Mouse (Mus musculus) kidney, adult 8-10 months (tissue): ENCODE data around the gene Fam136a.

Source experiments
- DNase-seq, 2 experiments: peaks; one replicate each; pipeline ENCODE4 v3.0.0; 2022

Gene Fam136a

GRCm38 (mm10) chr6:86398986-86399385 lies 33.5 kb downstream of the Fam136a start:
- DNase-seq: no peak

GRCm38 (mm10) chr6:86399995-86400394 lies 34.5 kb downstream of the Fam136a start:
- no peak for DNase-seq

- peak; percentile 86 to 92 for DNase-seq
Measured at GRCm38 (mm10) chr6:86400972-86401371, 35.5 kb downstream of the Fam136a start.

DNA sequence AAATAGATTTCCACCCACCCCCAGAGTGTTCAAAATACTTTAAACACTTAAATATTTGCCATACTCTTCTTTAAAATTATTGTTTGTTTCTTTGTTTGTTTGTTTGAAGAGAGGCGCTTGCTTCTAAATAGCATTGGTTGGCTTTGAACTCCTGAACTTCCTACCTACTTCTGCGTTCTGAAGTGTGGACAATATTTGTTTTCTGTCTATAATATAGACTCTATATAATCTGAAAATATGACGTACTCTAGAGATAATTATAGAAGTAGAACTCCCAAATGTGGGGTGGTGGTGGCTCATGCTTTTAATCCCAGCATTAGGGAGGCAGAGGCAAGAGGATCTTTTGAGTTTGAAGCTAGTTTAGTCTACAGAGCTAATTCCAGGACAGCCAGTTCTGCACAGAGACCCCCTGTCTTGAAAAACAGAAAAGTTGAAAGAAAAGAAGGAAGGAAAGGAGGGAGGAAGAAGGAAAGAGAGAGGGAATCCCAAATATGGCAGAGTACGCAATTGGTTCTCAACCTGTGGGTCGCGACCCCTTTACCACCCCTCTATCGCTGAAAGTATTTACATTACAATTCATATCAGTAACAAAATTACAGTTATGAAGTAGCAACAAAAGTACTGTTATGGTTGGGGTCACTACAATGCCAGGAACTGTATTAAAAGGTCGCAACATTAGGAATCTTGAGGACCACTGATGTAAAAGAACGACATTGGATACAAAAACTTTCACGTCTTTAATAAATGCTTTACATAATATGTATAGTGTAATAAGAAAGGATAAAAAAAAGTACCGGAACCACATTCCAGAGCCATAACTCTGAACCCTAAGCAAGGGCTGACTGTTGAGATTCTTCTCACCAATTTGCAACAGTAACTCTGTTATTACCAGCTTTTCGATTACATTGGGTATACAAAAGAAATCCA lies 37.5 kb downstream of the Fam136a start:
- DNase-seq: no peak

DNA sequence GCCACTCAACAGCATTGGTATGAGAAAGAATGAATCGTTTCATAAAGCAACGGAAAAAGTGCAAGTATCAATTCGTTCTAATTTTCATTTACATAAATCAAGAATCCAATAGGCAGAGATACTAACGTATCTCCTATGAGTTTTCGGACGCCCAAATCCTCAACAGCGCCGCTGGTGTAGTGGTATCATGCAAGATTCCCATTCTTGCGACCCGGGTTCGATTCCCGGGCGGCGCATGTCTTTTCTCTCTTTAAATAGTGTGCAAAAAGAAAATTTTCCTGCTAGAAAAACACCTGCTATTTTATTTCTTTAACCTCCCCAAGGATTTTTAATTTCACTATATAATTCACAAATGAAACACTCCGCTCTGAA lies 38.3 kb downstream of the Fam136a start:
- DNase-seq: peak in 1 of 2 experiments; percentile 94

GRCm38 (mm10) chr6:86404100-86404861 lies 38.8 kb downstream of the Fam136a start, which contains the start of gene Tia1:
Tia1 (plus strand) TSS chr6:86404219.
- peak; percentile 96 to 98 for DNase-seq

DNA sequence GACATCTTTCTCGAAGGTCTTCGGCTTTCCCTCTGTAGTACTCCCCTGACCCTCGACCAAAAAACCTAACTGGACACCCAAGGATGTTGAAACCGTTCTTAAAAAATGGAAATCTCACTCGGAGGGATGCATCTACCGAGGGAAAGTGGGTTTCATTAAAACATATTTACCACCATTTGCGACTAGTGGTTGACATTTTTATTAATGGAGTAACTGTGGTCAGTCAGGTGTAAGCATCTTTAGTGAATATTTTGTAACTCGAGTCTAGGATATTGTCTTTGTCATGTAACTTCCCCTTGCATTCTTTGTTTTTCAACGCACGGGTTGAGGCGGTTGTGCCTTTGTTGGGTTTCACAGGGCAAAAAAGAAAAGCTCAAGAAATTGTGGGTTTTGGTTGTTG lies 39.5 kb downstream of the Fam136a start:
- DNase-seq: no peak

GRCm38 (mm10) chr6:86406306-86406705 lies 40.9 kb downstream of the Fam136a start:
- DNase-seq: no peak

- DNase-seq: no peak
Measured at GRCm38 (mm10) chr6:86418711-86419110, 53.3 kb downstream of the Fam136a start.

DNA sequence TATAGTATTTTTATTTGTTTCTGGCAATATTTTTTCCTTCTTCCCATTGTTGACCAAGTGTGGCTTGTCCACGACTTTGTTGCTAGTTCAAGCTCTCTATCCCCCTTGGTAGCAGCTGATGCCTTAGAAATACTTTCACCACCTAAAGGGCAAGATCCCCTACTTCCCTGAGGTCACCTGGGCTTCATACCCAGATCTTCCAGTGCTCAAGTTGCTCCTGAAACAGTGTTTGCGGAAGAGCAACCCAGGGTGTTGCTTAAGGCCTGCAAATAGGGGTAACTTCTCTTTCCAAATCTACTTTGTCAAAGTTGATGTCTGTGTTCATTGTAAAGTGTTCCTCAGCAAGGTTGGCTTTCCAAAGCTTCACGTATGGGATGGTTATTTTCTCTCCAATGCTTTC lies 53.8 kb downstream of the Fam136a start:
- no peak for DNase-seq
